Mouse (Mus musculus): ENCODE results near the gene Fam71f2. TPM values are rescaled to one million over a fixed set of nuclear protein-coding genes. Genes with fewer than 3 reads are reported as not detected.

Fam71f2 gene
- polyA plus RNA-seq (2012; rRNA removed; ENCODE audit: low replicate concordance): 0.39 and 0.56 TPM in 2 replicates

GRCm38 (mm10) chr6:29279293-29279692 lies at the start of gene Fam71f2:
Gene Fam71f2, plus strand, starts transcription at chr6:29279593.

DNA sequence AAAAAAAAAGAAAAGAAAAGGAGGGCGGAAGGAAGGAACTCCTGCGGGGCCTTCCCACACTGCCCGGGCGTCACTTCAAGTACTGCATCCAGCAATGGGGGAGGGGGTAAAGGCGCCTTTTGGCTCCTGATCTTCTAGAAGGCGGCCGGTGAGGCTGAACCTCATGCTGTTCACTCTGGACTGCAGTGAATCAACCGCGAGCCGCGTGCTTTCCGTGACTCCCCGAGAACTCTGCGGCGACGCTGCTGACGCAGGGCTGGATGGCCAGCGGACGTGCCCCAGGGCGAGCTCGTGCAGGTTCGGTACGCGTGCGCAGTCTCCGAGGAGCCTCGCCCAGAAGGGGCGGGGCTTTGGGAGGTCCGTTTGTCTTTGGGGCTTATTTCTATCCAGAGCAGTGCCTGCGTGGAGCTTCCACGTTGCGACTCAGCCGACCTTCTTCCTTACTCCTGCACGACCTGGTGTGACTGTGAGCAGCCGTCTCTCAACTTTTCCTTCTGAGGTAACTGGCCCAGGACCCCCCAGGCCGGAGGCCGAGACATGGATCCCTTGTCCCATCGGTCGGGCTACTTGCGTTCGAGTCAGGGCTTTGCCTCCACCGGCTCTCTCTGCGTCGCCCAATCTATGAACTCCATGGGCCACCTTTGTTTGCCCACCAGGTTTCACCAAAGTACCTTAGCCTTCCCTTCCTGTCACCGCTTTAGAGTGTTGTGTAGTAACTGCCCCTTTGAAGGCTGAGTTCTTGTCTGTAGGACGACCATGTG lies 6.9 kb upstream of the Fam71f2 start, which contains the start of gene Hilpda:
Hilpda (plus strand) TSS at position 177 of the 761 bp plus-strand sequence.

DNA sequence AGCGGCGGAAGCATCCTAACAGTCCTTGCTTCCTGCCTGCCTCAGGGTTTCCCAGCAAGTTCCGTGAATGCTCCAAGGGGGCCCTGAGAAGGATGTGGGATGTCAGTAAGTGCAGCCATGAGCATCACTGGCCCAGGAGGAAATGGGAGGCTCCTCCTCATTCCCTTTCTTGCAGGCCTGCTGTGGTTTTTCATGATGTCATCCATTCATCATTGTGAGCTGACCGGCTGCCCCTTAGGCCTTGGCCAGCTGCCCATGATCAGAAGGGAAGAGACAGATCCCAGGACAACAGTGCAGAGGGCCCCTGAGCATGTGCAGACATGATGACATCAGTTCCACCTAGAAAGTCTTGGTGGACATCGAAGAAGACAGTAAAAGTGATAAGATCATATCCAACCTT lies 39.5 kb downstream of the Fam71f2 start, which contains the start of gene Fam71f1:
Fam71f1 (plus strand) TSS at position 262 of the 400 bp plus-strand sequence.

Other genes starting within 250 kb of the Fam71f2 start
- gene Lep, start 219.4 kb upstream of the Fam71f2 start, polyA plus RNA-seq (2012; rRNA removed; ENCODE audit: low replicate concordance): 0.13 and 0.70 TPM in 2 replicates
- gene Rbm28, start 114.6 kb upstream of the Fam71f2 start, polyA plus RNA-seq (2012; rRNA removed; ENCODE audit: low replicate concordance): 0.45 and 1.3 TPM in 2 replicates
- gene Prrt4, start 100.0 kb upstream of the Fam71f2 start, polyA plus RNA-seq (2012; rRNA removed; ENCODE audit: low replicate concordance): 0.23 and 0.31 TPM in 2 replicates
- 21.2 and 36.2 TPM in 2 replicates for gene Impdh1, start 63.2 kb upstream of the Fam71f2 start, polyA plus RNA-seq (2012; rRNA removed; ENCODE audit: low replicate concordance)
- gene Hilpda, start 7.1 kb upstream of the Fam71f2 start, polyA plus RNA-seq (2012; rRNA removed; ENCODE audit: low replicate concordance): 5.1 and 22.3 TPM in 2 replicates
- gene Fam71f1, start 39.5 kb downstream of the Fam71f2 start, polyA plus RNA-seq (2012; rRNA removed; ENCODE audit: low replicate concordance): not detected in 2 replicates
- gene Calu, start 68.5 kb downstream of the Fam71f2 start, polyA plus RNA-seq (2012; rRNA removed; ENCODE audit: low replicate concordance): 13.7 and 14.7 TPM in 2 replicates
- not detected in 2 replicates for gene Opn1sw, start 108.9 kb downstream of the Fam71f2 start, polyA plus RNA-seq (2012; rRNA removed; ENCODE audit: low replicate concordance)
- 1.00 and 2.3 TPM in 2 replicates for gene Ccdc136, start 116.7 kb downstream of the Fam71f2 start, polyA plus RNA-seq (2012; rRNA removed; ENCODE audit: low replicate concordance)
- 4.8 and 9.1 TPM in 2 replicates for gene Flnc, start 153.7 kb downstream of the Fam71f2 start, polyA plus RNA-seq (2012; rRNA removed; ENCODE audit: low replicate concordance)
- gene Atp6v1f, start 188.1 kb downstream of the Fam71f2 start, polyA plus RNA-seq (2012; rRNA removed; ENCODE audit: low replicate concordance): 203 and 282 TPM in 2 replicates
- gene Atp6v1fnb, start 191.8 kb downstream of the Fam71f2 start, polyA plus RNA-seq (2012; rRNA removed; ENCODE audit: low replicate concordance): not detected in 2 replicates
- 5.0 and 7.2 TPM in 2 replicates for gene Kcp, start 228.4 kb downstream of the Fam71f2 start, polyA plus RNA-seq (2012; rRNA removed; ENCODE audit: low replicate concordance)
- gene Irf5, start 247.0 kb downstream of the Fam71f2 start, polyA plus RNA-seq (2012; rRNA removed; ENCODE audit: low replicate concordance): 11.5 and 15.4 TPM in 2 replicates

Data from duodenum, adult 2 months (tissue).